Mouse (Mus musculus) megakaryocyte, embryonic 14.5 days (primary cell): ENCODE measurements around the gene Xbp1.
"Not testable (repeated sequence)": the region's sequence is repeated elsewhere in the genome, so short reads cannot be mapped to it uniquely, and the experiment has no call there.

Experiments used
- FLI1 ChIP-seq: IDR thresholded peaks from 2 replicates; pipeline ENCODE4 v1.6.1; 2012; ENCODE audit warnings: low read length, inconsistent platforms, mixed read lengths
- GATA1 ChIP-seq: IDR thresholded peaks from 3 replicates; pipeline ENCODE4 v1.6.1; 2012; ENCODE audit warnings: mixed read lengths, low read length, inconsistent platforms, borderline replicate concordance

DNA sequence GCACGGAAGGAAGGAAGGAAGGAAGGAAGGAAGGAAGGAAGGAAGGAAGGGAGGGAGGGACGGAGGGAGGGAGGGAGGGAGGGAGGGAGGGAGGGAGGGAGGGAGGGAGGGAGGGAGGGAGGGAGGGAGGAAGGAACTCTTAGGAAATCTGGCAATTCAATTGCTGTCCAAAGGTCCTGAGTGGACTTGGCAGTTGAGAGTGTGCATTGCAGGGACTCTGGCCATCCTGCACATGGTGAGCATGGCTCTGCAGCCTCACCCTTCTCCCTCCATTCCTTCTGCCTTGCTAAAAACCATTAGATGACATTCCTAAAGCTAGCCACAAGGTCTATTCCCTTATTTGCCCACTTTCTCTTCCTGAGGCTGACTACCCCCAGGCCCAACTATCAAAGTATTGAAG is 9.8 kb upstream of the Xbp1 start:
- TF ChIP-seq GATA1, FLI1: not testable (repeated sequence)
